Comparison of ENCODE assay signal across 9 mouse cellular contexts in the genomic region with DNA sequence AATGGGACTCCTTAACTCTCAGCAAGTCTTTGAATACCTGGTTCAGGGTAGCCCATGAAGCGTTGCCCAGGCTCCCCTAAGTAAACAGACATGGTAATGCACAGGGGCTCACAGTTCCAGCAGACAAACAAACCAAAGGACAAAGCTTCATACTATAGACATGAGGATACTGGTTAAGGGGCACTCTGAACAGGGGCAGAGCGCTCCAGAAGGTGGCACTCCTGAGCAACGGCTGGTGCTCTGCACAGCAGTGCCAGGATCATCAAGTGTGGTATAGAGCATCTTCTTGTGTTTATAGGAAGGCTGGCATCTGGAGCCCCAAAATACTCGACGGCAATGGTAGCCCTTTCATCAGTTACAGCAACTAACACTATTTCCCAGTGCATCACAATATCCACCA. TPM values are rescaled to one million over a fixed set of nuclear protein-coding genes. Genes with fewer than 3 reads are reported as not detected.
A peak's percentile ranks its signal among the peaks of the same experiment; 100 is the strongest.
DNase-seq lines count a peak whose midpoint lies in the region; ATAC-seq and TF ChIP-seq lines count a peak whose summit lies in the region.
"Had no signal": no experiment of that assay in that cellular context is flagged by ENCODE, and none has a peak within 500 bp of the region (broad histone marks: within the 10 kb centered on the region; RNA-seq: fewer than 3 reads in every experiment).

No protein-coding gene starts in this region.

- H3K36me3 ChIP-seq in kidney, adult 2 months (ENCODE audit: control insufficient read depth, insufficient read depth, low read length): peaks cover 3% of the 10 kb centered on the region

- peak; percentile 32 for DNase-seq in kidney, adult 2 months
- no peak for DNase-seq in kidney, adult 11 months
- peak; percentile 25 for DNase-seq in T-cell, adult 2 months (ENCODE audit: low spot score)
- peak; percentile 63 to 67 for DNase-seq in layer of hippocampus, postnatal 10 days (ENCODE audit: low spot score in 2 of 2)
- peak; percentile 61 for DNase-seq in retina, embryonic 14.5 days (ENCODE audit: low spot score)

- no peak overlapping the region for H3K4me3 ChIP-seq in kidney, adult 2 months (ENCODE audit: insufficient read depth, low read depth, low read length)
- H3K4me3 ChIP-seq: neural tube, embryonic 12.5 days had no signal

- H3K27me3 ChIP-seq in kidney, adult 2 months (replicated peaks; ENCODE audit: control insufficient read depth, insufficient read depth, low read length): no peaks in the 10 kb centered on the region
- H3K27me3 ChIP-seq: neural tube, embryonic 12.5 days had no signal

- peak; percentile 66 for TF ChIP-seq CTCF in kidney, adult 2 months (conservative IDR thresholded peaks at IDR 0.05; ENCODE audit: insufficient read depth, insufficient read length, low read depth, low read length)

- no peak for TF ChIP-seq POLR2A in kidney, adult 2 months (IDR thresholded peaks at IDR 0.05; ENCODE audit: low read depth, low read length)

- WGBS in kidney, adult 2 months: 71% methylated on average over 5 of the region's 5 CpGs

- no peak overlapping the region for H3K27ac ChIP-seq in kidney, adult 2 months (ENCODE audit: insufficient read depth, low read depth, low read length)
- H3K27ac ChIP-seq: neural tube, embryonic 12.5 days had no signal

- peak; percentile 67 for ATAC-seq in CD4-positive, CD25-positive, alpha-beta regulatory T cell, adult 4 months
- ATAC-seq in common myeloid progenitor, adult 5-6 weeks (replicated peaks; ENCODE audit: low read depth, poor library complexity, severe bottlenecking): peak; percentile 76
- ATAC-seq in activated CD4-positive, CD25-positive, alpha-beta regulatory T cell, adult 4 months: no peak

- H3K4me1 ChIP-seq in kidney, adult 2 months (ENCODE audit: control insufficient read depth, insufficient read depth, low read length): no peaks in the 10 kb centered on the region
- H3K4me1 ChIP-seq: neural tube, embryonic 12.5 days had no signal

RNA-seq across cellular contexts. Expression of a gene that starts 10.0 kb away (rescaled TPM):
- polyA plus RNA-seq in kidney, adult 2 months (2012; rRNA removed): 45.2 and 50.0 TPM in 2 replicates
- 10 to 100 TPM; 58.5 to 95.0 TPM for polyA plus RNA-seq in CD4-positive, CD25-positive, alpha-beta regulatory T cell, adult 4 months (2017; shearing (Covaris generic))
- total RNA-seq in common myeloid progenitor, adult 5-6 weeks (2017): 14.1 and 14.8 TPM in 2 replicates
- 10 to 100 TPM; 90.1 to 92.7 TPM for total RNA-seq in layer of hippocampus, postnatal 10 days (2021)
- 10 to 100 TPM; 52.2 to 57.6 TPM for polyA plus RNA-seq in activated CD4-positive, CD25-positive, alpha-beta regulatory T cell, adult 4 months (2017; shearing (Covaris generic))
